ENCODE assay signal across 8 mouse cellular contexts in genomic region chr16:35871898-35872297, GRCm38 (mm10). TPM values are rescaled to one million over a fixed set of nuclear protein-coding genes. Genes with fewer than 3 reads are reported as not detected.
DNase-seq lines count a peak whose midpoint lies in the region; ATAC-seq lines count a peak whose summit lies in the region.

No protein-coding gene starts in this region.

- peak overlapping the region; percentile 80 to 85 for H3K4me3 ChIP-seq in heart, embryonic 14.5 days (ENCODE audit: control insufficient read depth in 1 of 2, insufficient read depth in 1 of 2, low read depth in 1 of 2, low read length in 2 of 2)
- H3K4me3 ChIP-seq in brown adipose tissue, adult 24 weeks (ENCODE audit: insufficient read depth, low read depth, low read length) = peak overlapping the region; percentile 97
- peak overlapping the region; percentile 52; the same call in 1 of the 2 replicates for H3K4me3 ChIP-seq in hindbrain, embryonic 12.5 days

- no peaks in the 10 kb centered on the region for H3K36me3 ChIP-seq in heart, embryonic 14.5 days (ENCODE audit: control insufficient read depth, insufficient read depth, low read length)
- no peaks in the 10 kb centered on the region for H3K36me3 ChIP-seq in hindbrain, embryonic 12.5 days

- H3K27ac ChIP-seq in heart, embryonic 14.5 days (replicated peaks in 1 of 2; ENCODE audit: control insufficient read depth in 1 of 2, insufficient read depth in 1 of 2, low read depth in 2 of 2, low read length in 2 of 2) = no peak overlapping the region
- H3K27ac ChIP-seq in brown adipose tissue, adult 24 weeks (replicated peaks; ENCODE audit: low read depth, low read length) = peak overlapping the region; percentile 98
- no peak overlapping the region for H3K27ac ChIP-seq in hindbrain, embryonic 12.5 days

- peak overlapping the region; percentile 95 for H3K4me2 ChIP-seq in heart, embryonic 14.5 days (ENCODE audit: low read length)
- H3K4me2 ChIP-seq in hindbrain, embryonic 12.5 days (replicated peaks) = peak overlapping the region; percentile 96

- no peak for ATAC-seq in heart, embryonic 14.5 days (ENCODE audit: insufficient number of reproducible peaks, insufficient read depth, low FRiP score, low read depth)
- no peak for ATAC-seq in hindbrain, embryonic 12.5 days (ENCODE audit: low FRiP score)
- ATAC-seq in megakaryocyte-erythroid progenitor cell, adult 5-6 weeks (replicated peaks; ENCODE audit: low FRiP score, low TSS enrichment, poor library complexity, severe bottlenecking) = peak; percentile 23

- H3K9ac ChIP-seq in heart, embryonic 14.5 days (ENCODE audit: low read length) = peak overlapping the region; percentile 84; the same call in 1 of the 2 replicates
- H3K9ac ChIP-seq in hindbrain, embryonic 12.5 days = no peak overlapping the region

- no peaks in the 10 kb centered on the region for H3K9me3 ChIP-seq in heart, embryonic 14.5 days (ENCODE audit: control insufficient read depth, low read length)
- no peaks in the 10 kb centered on the region for H3K9me3 ChIP-seq in hindbrain, embryonic 12.5 days (replicated peaks)

- 19% methylated on average over 12 of the region's 12 CpGs for WGBS in heart, embryonic 14.5 days
- 22% methylated on average over 12 of the region's 12 CpGs for WGBS in hindbrain, embryonic 12.5 days

- peaks cover 5 to 8% of the 10 kb centered on the region in 2 experiments for H3K4me1 ChIP-seq in heart, embryonic 14.5 days (ENCODE audit: control insufficient read depth in 2 of 2, insufficient read depth in 2 of 2, low read length in 2 of 2)
- H3K4me1 ChIP-seq in brown adipose tissue, adult 24 weeks (ENCODE audit: control insufficient read depth, insufficient read depth, insufficient read length, low read length) = 0 out of 2 replicates have a peak, but pooled peaks cover under 1% of the 10 kb centered on the region
- H3K4me1 ChIP-seq in hindbrain, embryonic 12.5 days = peaks cover 14% of the 10 kb centered on the region; the same call in 1 of the 2 replicates

- DNase-seq in heart, adult 18-20 months = no peak
- no peak for DNase-seq in layer of hippocampus, adult 9-11 months
- DNase-seq in B cell, adult 2 months = no peak
- DNase-seq in ovary, postnatal 14 days (ENCODE audit: low spot score) = no peak

- peaks cover 20% of the 10 kb centered on the region for H3K27me3 ChIP-seq in heart, embryonic 14.5 days (ENCODE audit: control insufficient read depth, insufficient read depth, low read length)
- H3K27me3 ChIP-seq in hindbrain, embryonic 12.5 days = peaks cover 34% of the 10 kb centered on the region

RNA-seq across cellular contexts. Expression of gene Parp14, which starts 0.6 kb away (rescaled TPM):
- 1.1 and 1.3 TPM in 2 replicates for polyA plus RNA-seq in heart, embryonic 14.5 days (2014; fragmentation: Nextera tagmentation; extraction: Ambion mirVana)
- total RNA-seq in heart, adult 18-20 months (2021) = 10 to 100 TPM; 12.2 to 12.9 TPM
- polyA plus RNA-seq in brown adipose tissue, adult 24 weeks (2012; ENCODE audit: insufficient read depth, insufficient read length, missing spikeins) = 4.6 and 5.4 TPM in 2 replicates
- 0.43 and 0.47 TPM in 2 replicates for polyA plus RNA-seq in hindbrain, embryonic 12.5 days (2016; fragmentation: Nextera tagmentation; extraction: Ambion mirVana)
- 8.3 and 9.3 TPM in 2 replicates for total RNA-seq in megakaryocyte-erythroid progenitor cell, adult 5-6 weeks (2014; fragmentation: Nextera tagmentation)
- 8.4 and 13.8 TPM in 2 replicates for total RNA-seq in megakaryocyte-erythroid progenitor cell, adult 5-6 weeks (2017)
